Mouse (Mus musculus) brain, embryonic 14.5 days (tissue): ENCODE measurements around the gene Thra. TPM values are rescaled to one million over a fixed set of nuclear protein-coding genes. Genes with fewer than 3 reads are reported as not detected.

Experiments
- DNase-seq: peaks from one replicate; pipeline ENCODE4 v3.0.0-alpha.2; 2011; ENCODE audit warnings: low read depth
- CTCF ChIP-seq: fragments of 200-500 bp; IDR thresholded peaks from 2 replicates; pipeline ENCODE4 v1.5.1; 2012; ENCODE audit warnings: inconsistent platforms, mild to moderate bottlenecking, moderate library complexity, borderline replicate concordance; ENCODE audit not compliant: insufficient read depth, insufficient read length; ENCODE audit errors: extremely low read depth
- POLR2A ChIP-seq: fragments of 200-500 bp; IDR thresholded peaks from 2 replicates; pipeline ENCODE4 v1.6.1; 2012; ENCODE audit warnings: mild to moderate bottlenecking, inconsistent platforms, borderline replicate concordance; ENCODE audit not compliant: poor library complexity, insufficient read depth, insufficient read length, severe bottlenecking; ENCODE audit errors: extremely low read depth
- polyA plus RNA-seq: library from polyadenylated mRNA; depleted of rRNA; stranded (reverse); fragments of >200 nt; gene quantifications from 2 replicates; pipeline ENCODE4 v1.2.3, GENCODE M21; 2012; rRNA removed

Gene Thra
- 600 and 616 TPM in 2 replicates for polyA plus RNA-seq

DNA sequence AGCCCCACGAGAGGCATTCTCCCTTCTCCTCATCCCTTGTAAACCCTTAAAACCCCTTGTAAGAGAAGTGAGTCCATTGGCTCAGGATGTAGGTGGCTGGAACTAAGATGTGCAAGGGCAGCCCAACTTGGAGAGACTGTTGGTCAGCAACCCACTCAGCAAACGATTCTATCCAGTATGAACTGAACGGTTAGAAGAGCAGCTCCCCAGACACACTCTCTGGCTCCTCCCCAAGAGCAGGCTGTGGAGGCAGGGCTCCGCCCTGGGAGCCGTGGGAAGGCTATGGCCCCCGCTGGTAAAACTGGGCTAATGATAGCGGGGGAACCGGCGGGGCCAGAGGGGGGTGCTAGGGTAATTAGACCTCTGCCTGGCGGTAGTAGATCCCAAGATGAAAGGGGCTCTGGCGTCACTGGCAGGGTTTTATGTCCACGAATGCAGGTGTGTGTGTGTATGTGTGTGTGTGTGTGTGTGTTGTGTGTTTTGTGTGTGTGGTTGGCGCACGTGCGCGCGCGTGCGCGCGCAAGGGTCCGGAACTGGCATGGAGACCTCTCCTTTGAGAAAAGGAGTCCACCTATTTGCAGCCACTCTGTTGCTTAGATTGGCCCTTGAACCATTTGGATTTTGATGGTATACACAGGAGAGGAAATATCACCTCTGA is at the start of gene Thra:
Gene Thra, plus strand, starts transcription at position 246 of the 658 bp plus-strand sequence.
- no peak for TF ChIP-seq CTCF
- peak; percentile 29; the same call in 1 of the 2 replicates for TF ChIP-seq POLR2A
- peak; percentile 86 for DNase-seq

DNA sequence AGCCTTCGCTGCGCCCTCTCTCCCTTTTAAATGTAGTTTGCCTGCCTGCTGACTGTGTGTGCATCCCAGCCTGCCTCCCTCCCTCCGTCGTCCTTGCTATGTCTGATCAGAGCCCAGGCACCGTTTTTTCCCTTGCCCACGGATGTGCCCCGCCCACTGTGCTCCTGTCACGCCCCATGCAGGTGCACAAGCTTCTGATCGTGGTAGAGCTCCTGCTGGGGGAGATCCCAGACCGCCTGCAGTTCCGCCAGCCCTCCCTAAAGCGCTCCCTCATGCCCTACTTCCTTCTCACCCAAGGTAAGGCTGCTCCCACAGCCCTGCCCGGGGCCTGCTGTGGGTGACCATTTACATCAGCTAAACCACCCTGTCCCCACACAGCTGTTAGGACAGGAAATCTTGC is 47.2 kb upstream of the Thra start:
- DNase-seq = no peak
- no peak for TF ChIP-seq POLR2A
- no peak for TF ChIP-seq CTCF

DNA sequence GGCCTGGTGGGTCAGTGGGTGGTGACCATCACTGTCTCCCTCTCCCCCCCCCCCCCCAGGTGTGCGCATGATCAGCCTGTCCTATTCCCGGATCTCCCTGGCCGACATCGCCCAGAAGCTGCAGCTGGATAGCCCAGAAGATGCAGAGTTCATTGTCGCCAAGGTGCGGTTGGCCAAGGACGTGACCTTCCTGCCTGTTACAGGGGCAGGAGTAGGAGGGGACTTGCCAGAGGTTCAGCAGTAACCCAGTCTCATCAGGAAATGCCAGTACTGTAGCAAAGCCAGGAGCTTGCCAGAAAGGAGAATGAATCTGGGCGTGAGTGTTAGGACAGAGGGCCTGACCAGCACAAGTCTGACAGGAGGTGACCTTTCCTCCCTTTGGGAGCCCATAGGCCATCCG is 46.7 kb upstream of the Thra start:
- TF ChIP-seq POLR2A (no peak), CTCF (no peak)
- no peak for DNase-seq

DNA sequence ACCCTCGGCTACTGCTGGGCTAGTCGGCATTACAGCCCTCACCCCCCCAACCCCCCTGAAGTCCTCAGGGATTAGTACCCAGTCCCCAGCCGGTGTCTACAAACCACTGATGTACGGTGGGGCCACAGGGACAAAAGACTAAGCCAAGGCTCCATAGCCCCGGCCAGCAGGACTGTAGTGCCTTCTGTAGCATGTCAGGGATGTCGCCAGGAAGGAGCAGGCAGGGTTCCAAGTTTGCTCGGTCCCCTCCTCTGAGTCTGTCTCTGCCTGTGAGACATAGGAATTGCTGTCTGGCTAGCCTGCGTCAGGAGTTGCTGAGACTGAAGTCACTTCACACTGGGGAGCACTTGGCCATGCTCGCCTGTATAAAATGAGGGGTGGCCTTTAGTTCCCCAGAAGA is 46.1 kb upstream of the Thra start:
- DNase-seq = no peak
- TF ChIP-seq POLR2A (no peak), CTCF (no peak)

DNA sequence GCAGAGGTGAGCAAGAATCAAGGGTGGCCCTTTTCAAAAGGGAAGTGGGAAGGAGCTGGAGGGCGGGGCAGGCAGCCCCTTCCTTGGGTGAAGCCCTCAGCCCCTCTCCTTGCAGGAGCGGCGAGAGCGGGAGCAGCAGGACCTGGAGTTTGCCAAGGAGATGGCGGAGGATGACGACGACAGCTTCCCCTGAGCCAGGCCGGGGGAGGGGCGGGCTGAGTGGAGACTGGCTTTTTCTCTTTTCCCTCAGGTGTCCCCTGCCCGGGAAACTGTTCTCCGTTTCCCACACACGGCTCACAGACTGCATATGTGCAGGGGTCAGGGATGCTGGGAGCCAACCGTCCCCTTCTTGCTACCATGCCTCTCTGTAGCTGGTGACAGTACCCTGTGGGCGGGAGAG is 45.0 kb upstream of the Thra start:
- DNase-seq = no peak
- TF ChIP-seq CTCF (no peak), POLR2A (no peak)

DNA sequence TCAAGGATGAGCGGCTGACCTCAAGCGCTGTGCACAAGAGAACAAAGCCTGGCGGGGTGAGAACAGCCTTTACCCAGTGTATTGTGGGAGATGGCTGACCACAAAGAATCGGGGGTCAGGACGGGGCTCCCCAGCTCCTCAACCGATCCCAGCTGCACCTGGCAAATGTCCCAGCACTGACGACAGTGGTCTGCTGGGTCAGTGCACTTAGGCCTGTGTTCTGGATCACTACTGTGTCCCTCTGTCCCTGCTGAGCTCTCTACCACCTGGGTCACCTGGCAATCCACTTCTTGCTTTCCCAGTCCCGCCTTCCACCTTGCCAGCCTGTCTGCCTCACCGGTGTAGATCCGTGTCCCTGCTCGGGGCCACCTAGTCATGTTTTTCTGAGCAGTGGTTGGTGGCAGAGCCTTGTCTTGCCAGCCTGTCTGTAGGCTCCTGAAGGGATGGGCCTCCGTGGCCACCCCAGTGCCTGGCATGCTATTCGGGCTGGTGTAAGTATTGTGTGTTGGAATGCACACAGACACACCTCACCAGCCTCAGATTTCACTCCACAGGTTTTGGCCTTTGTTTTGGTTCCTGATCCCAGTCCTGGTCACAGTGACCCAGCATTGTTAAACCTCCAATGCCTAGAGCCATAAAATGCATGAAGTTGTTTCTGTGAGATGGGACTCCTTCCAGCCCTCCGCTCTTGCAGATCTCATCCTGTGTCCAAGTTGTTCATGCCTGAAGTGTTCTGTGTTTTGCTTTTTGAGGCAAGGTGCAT is 43.8 kb upstream of the Thra start:
- TF ChIP-seq CTCF (no peak), POLR2A (no peak)

DNA sequence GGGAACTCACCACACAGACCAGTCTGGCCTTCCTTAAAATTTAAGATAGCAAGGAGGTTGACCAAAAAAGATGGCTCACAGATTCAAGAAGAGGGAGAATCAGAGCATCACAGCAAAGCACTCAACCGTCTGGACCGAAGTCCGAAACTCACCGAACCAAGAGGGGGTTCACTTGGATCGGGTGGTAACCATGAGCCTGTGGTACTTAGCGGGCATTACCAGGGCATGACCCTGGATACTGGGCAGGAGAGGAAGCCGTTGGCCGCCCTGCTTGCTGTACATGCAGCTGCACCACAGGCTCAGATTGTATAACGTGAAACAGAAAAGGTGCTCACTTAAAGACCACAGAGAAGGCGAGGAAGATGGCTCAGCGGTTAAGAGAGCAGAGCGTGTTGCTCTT is 43.2 kb upstream of the Thra start:
- TF ChIP-seq POLR2A = no peak
- no peak for TF ChIP-seq CTCF

More for the DNA sequence above, 43.8 kb upstream of the Thra start:
- DNase-seq = no peak

DNA sequence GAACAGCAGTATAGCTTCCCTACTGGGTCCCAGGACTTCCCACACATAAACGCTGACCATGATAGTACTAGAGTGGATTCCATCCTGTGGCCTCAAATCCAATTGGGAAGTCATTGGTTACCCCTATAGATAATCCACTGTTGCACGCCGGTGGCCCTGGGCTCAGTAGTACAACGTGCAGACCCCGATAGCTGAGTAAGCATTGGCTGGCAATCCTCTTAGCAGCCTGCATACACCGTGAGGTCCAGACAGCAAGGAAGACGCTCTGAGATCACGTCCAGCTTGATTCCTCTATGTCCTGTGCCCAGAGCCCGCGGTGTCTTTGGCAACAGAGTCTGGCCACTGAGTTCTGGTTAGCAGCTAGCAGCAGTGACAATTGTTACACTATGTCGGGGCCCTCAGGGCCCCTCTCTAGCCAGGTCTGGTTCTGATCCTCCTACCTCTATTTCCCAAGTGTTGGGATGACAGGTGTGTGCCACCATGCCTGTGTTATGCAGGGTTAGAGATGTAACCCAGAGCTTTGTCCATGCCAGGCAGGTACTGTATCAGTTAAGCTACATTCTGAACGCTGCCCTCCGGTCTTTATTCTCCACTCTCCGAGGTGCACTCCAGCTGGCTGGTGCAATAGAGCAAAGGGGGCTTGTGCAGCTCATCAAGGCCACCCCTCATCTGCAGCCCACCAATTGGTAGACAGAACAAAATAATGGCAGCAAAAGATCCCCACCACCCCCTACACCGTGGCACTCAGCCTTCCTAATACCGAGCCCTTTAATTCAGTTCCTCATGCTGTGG is 41.4 kb upstream of the Thra start:
- no peak for DNase-seq
- no peak for TF ChIP-seq CTCF
- no peak for TF ChIP-seq POLR2A

More for the DNA sequence above, 43.2 kb upstream of the Thra start:
- DNase-seq = no peak

DNA sequence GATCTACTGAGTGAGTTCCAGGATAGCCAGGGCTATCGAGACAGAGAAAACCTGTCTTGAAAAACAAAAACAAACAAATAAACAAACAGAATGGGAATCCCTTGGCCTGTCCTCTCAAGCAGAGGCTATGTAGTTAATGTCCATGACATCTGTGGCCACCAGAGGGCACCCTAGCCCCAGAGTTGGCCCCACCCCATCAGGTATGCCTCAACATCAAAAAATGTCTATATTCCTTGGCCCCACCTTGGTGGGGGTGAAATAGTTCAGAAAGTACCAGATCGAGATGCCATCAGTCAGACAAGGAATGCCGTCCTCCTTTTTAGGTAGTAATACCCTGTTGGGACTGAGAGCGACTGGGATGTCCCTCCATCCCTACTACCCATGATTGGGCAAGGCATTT is 40.5 kb upstream of the Thra start:
- DNase-seq = peak; percentile 74
- TF ChIP-seq CTCF = peak; percentile 83
- TF ChIP-seq POLR2A = no peak

DNA sequence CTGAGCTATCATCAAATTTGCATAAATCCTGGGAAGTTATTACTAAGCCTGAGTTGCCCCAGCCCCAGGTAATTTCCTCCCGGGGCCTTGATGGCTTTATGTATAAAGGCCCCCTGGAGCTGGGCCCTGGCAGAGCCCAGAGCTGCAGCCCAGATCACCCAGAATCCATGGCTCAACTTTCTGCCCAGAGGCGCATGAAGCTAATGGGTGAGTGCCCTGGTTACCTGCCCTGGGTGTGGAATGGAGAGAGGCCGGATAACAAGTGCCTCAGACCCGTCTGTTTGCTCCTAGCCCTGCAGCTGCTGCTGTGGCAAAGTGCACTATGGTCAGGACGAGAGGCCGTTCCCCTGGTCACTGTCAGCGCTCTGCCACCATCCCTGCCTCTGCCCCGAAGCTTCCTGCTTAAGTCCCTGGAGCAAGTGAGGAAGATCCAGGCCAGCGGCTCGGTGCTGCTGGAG is 39.2 kb upstream of the Thra start, which contains the start of gene Csf3:
Gene Csf3, plus strand, starts transcription at position 51 of the 458 bp plus-strand sequence.
- no peak for DNase-seq
- no peak for TF ChIP-seq CTCF
- TF ChIP-seq POLR2A = no peak

DNA sequence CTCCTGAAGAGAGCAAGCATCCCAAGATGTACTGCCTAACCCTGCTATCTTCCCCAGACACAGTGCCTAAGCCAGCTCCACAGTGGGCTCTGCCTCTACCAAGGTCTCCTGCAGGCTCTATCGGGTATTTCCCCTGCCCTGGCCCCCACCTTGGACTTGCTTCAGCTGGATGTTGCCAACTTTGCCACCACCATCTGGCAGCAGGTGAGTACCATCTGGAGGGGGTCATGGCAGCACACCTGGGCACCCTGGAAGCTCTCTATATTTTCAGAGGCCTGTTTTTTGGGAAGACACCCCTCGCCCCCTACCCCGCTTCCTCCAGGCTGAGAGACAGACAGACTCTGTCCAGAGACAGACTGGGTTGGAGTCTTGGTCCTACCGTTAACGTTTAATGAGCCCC is 38.1 kb upstream of the Thra start:
- no peak for DNase-seq
- TF ChIP-seq CTCF (no peak), POLR2A (no peak)

DNA sequence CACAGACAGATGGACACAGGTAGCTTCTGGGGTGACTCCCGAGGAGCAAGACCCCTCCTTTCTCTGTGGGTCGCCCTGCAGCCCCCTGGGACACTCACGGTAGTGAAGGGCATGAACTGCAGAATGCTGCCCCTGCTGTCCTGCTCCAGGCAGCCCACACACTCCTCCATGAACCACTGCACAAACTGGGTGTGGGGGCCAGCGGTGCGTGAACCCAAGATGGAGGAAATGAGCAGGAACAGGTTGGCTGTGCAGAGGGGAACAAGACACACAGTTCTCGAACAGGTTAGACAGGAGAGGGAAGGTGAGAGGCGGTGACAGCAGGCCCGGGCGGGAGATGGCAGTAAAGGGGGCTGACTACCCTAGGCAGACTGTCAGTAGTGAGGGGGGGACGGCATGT is 35.4 kb upstream of the Thra start:
- DNase-seq = no peak
- TF ChIP-seq POLR2A (no peak), CTCF (no peak)
